Mouse (Mus musculus) midbrain, embryonic 16.5 days (tissue): ENCODE results near the gene Gm20388. TPM values are rescaled to one million over a fixed set of nuclear protein-coding genes. Genes with fewer than 3 reads are reported as not detected.
A peak's percentile ranks its signal among the peaks of the same experiment; 100 is the strongest.

Source experiments
- ATAC-seq: fragments of 200-750 bp; cut with Nextera tagmentation; 2 replicates; pipeline ENCODE4 v1.8.0; 2017; ENCODE audit warnings: moderate TSS enrichment
- H3K27ac ChIP-seq: fragments of 300-500 bp; sonication (generic); 2 replicates; pipeline ENCODE4 v1.5.1; 2014; ENCODE audit warnings: mild to moderate bottlenecking, low read length, mixed read lengths
- H3K27me3 ChIP-seq: fragments of 300-500 bp; sonication (generic); 2 replicates; pipeline ENCODE4 v1.6.1; 2014; ENCODE audit warnings: low read depth, low read length, mixed read lengths; ENCODE audit not compliant: control insufficient read depth, insufficient read depth
- H3K36me3 ChIP-seq: fragments of 300-500 bp; sonication (generic); 2 replicates; pipeline ENCODE4 v1.6.1; 2014; ENCODE audit warnings: mild to moderate bottlenecking, low read length, moderate library complexity, mixed read lengths; ENCODE audit not compliant: control insufficient read depth, insufficient read depth
- H3K4me1 ChIP-seq: fragments of 300-500 bp; sonication (generic); 2 replicates; pipeline ENCODE4 v1.6.1; 2014; ENCODE audit warnings: mild to moderate bottlenecking, low read length, mixed read lengths; ENCODE audit not compliant: control insufficient read depth, insufficient read depth
- H3K4me2 ChIP-seq: fragments of 300-500 bp; sonication (generic); 2 replicates; pipeline ENCODE4 v1.6.1; 2014; ENCODE audit warnings: mild to moderate bottlenecking, low read length, mixed read lengths
- H3K4me3 ChIP-seq: fragments of 300-500 bp; sonication (generic); 2 replicates; pipeline ENCODE4 v1.5.1; 2014; ENCODE audit warnings: low read depth, mild to moderate bottlenecking, low read length, moderate library complexity, mixed read lengths
- H3K9ac ChIP-seq: fragments of 300-500 bp; sonication (generic); 2 replicates; pipeline ENCODE4 v1.6.1; 2014; ENCODE audit warnings: low read depth, low read length, mixed read lengths
- H3K9me3 ChIP-seq: fragments of 300-500 bp; sonication (generic); replicated peaks from 2 replicates; pipeline ENCODE4 v1.6.1; 2014; ENCODE audit warnings: mild to moderate bottlenecking, low read length, mixed read lengths; ENCODE audit not compliant: control insufficient read depth, poor library complexity, severe bottlenecking
- whole genome bisulfite sequencing: fragments of 180-500 bp; shearing (Covaris S2); extraction: QIAGEN DNeasy Blood & Tissue Kit; methylation state at CpG from one replicate; pipeline ENCODE4 v1.1.7; 2014; 5-methylcytosine and 5-hydroxymethylcytosine counted together
- polyA plus RNA-seq: library from polyadenylated mRNA; unstranded; fragments of >200 nt; fragmentation: Nextera tagmentation; extraction: Ambion mirVana; gene quantifications from 2 replicates; pipeline ENCODE4 v1.2.1, GENCODE M21; 2015

The Gm20388 gene
- polyA plus RNA-seq, 1 experiment from 2014 or later, result 7.5 TPM

DNA sequence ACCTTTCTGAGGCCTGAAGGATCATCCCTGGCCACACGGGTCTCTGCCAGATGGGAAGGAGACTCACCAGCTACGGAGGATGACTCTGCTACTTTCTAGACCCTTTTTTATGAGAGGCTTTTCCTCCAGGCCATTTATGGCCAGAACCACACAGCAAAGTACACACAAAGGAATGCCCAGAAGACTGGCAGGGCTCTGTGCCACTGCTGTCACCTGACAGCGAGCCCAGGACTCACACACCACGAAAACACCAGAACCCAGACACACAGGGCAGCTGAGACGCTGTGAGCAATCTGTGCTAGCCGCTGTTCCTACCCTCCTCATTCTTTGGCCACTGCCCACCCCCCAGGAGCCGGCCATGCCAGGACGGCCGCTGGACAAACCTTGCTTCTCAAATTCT is 4465.1 kb downstream of the Gm20388 start:
- H3K9ac ChIP-seq, result no peak overlapping the region
- no peak overlapping the region for H3K4me2 ChIP-seq
- ATAC-seq, result no peak
- no peaks in the 10 kb centered on the region for H3K27me3 ChIP-seq
- H3K4me1 ChIP-seq, result no peaks in the 10 kb centered on the region
- no peak overlapping the region for H3K4me3 ChIP-seq
- 0 out of 2 replicates have a peak, but pooled peaks cover 2% of the 10 kb centered on the region for H3K36me3 ChIP-seq
- 86% methylated on average over 9 of the region's 9 CpGs for WGBS
- H3K27ac ChIP-seq, result no peak overlapping the region
- H3K9me3 ChIP-seq, result no peaks in the 10 kb centered on the region

DNA sequence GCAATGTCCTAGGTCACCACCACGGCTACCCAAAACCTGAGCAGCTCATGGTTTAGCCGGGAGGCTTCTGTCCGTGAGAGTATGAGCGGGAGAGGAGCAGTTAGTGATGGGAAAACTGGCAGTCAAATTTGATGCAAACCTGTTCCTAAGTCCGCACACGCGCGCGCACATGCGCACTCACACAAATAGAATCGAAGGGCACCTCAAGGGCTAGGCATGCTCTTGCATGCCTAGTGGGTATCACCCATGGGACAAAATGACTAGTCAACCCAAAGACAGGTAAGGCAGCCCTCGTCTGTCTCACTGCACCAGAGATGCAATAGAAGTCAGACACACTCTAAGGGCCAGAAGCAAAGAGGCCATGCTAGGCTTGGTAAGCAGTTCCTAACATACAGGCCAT is 4465.8 kb downstream of the Gm20388 start:
- Histone ChIP-seq H3K4me2 (no peak overlapping the region), H3K27me3 (no peaks in the 10 kb centered on the region), H3K4me1 (no peaks in the 10 kb centered on the region), H3K4me3 (no peak overlapping the region), H3K9ac (no peak overlapping the region), H3K27ac (no peak overlapping the region), H3K36me3 (0 out of 2 replicates have a peak, but pooled peaks cover 2% of the 10 kb centered on the region), H3K9me3 (no peaks in the 10 kb centered on the region)
- 93% methylated on average over 12 of the region's 12 CpGs for WGBS
- no peak for ATAC-seq

DNA sequence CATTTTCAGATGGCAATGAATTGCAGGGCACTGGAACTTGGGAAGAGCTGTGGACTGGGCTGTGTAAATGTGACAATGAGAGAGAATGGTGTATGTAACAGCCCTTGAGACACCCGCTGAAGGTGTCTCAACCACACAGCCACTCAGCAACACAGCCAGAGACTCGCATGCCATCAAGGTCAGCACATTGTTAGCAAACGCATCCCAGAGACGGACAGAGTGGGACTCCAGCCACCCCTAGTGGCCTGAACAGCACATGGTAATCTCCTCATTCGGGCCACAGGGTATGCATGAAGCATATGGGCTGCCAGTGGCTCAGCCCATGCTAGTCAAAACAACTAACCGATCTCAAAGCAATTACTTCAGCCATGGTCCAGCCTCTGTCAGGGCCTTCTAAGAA is 4468.6 kb downstream of the Gm20388 start:
- Histone ChIP-seq H3K4me3 (no peak overlapping the region), H3K27ac (no peak overlapping the region), H3K4me1 (peaks cover 6% of the 10 kb centered on the region; the same call in 1 of the 2 replicates), H3K36me3 (no peaks in the 10 kb centered on the region), H3K9ac (no peak overlapping the region), H3K27me3 (no peaks in the 10 kb centered on the region), H3K4me2 (no peak overlapping the region), H3K9me3 (no peaks in the 10 kb centered on the region)
- ATAC-seq, result no peak
- 64% methylated on average over 6 of the region's 6 CpGs for WGBS

DNA sequence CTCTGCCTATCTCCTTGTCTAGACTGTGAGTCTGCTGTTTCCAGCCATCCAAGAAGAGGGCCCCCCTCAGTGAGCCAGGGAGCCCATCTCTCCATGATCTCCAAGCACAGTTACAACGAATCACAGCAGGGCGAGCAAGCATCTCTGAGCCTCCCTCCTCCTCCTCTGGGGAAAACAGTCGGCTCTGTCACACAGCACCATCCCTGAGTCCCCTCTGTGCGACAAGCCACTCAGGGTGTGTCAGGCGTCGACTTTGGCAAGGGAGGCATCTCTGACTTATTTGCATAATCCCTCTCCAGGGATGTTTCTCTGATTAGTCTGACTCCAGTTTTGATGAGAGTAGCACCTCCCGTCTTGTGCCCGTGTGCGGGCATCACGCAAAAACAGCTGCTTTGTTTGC is 4471.6 kb downstream of the Gm20388 start:
- no peak overlapping the region for H3K4me3 ChIP-seq
- peaks cover 7% of the 10 kb centered on the region; the same call in 1 of the 2 replicates for H3K4me1 ChIP-seq
- ATAC-seq, result peak; percentile 53; the same call in 1 of the 2 replicates
- no peaks in the 10 kb centered on the region for H3K36me3 ChIP-seq
- H3K9me3 ChIP-seq, result no peaks in the 10 kb centered on the region
- H3K27ac ChIP-seq, result peak overlapping the region; percentile 42; the same call in 1 of the 2 replicates
- H3K27me3 ChIP-seq, result no peaks in the 10 kb centered on the region
- no peak overlapping the region; the same call in 1 of the 2 replicates for H3K4me2 ChIP-seq
- 11% methylated on average over 10 of the region's 10 CpGs for WGBS
- no peak overlapping the region; the same call in 1 of the 2 replicates for H3K9ac ChIP-seq

DNA sequence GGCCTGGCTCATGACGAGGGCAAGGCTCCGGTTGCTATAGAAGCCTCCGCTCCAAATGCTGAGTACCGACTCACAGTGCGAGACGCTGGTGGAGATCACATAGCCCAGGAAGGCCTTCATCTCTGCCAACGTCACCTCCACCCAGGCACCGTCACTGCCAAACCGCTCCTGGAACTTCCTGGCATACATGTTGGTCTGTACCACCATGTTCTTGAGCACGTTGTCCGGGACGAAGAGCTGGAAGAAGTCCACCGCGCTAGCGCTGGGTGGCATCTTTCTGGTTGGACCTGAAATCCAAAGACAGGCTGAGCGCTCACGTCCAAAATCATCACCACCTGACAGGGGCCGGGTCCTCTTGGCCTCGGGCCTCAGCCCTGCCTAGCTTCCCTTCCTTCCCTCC is 4473.7 kb downstream of the Gm20388 start:
- Histone ChIP-seq H3K4me2 (no peak overlapping the region), H3K9me3 (no peaks in the 10 kb centered on the region), H3K4me1 (peaks cover 7% of the 10 kb centered on the region; the same call in 1 of the 2 replicates), H3K27me3 (no peaks in the 10 kb centered on the region), H3K36me3 (0 out of 2 replicates have a peak, but pooled peaks cover 3% of the 10 kb centered on the region), H3K9ac (no peak overlapping the region), H3K27ac (no peak overlapping the region), H3K4me3 (no peak overlapping the region)
- ATAC-seq, result no peak
- 96% methylated on average over 19 of the region's 19 CpGs for WGBS

DNA sequence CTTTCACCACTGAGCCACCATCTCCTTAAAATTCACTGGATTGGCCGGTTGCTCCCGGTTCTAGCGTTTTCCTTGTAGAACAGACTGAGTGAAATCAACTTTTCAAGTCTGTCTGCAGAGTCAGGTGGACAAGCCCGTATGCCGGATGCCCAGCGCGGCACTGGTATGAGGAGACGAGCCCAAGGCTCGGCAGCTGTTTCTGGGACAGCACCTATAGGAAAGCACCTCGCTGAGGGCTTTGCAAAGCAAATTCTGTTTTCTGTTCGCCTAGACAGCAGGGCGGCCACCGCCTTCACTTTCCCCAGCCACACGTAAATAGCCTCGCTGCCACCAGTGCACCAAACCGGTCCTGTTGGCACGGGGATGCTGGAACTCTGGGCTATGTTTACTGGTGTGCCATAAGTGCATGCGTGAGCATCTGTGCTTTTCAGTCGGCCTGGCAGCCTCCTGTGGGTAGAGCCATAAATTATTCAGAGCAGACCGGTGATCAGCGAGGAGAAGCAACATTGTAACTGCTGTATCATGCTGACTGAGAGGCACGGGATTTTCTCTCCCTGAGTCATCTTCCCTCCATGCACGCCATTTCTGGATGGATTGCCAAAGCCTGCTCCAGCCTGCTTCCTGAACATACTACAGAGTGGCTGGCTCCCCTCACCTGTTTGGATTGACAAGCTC is 4475.7 kb downstream of the Gm20388 start:
- Histone ChIP-seq H3K4me1 (peaks cover 7% of the 10 kb centered on the region; the same call in 1 of the 2 replicates), H3K9ac (no peak overlapping the region), H3K27ac (no peak overlapping the region), H3K4me3 (no peak overlapping the region), H3K4me2 (no peak overlapping the region), H3K9me3 (no peaks in the 10 kb centered on the region), H3K27me3 (no peaks in the 10 kb centered on the region), H3K36me3 (0 out of 2 replicates have a peak, but pooled peaks cover 3% of the 10 kb centered on the region)
- no peak for ATAC-seq
- 76% methylated on average over 23 of the region's 23 CpGs for WGBS

DNA sequence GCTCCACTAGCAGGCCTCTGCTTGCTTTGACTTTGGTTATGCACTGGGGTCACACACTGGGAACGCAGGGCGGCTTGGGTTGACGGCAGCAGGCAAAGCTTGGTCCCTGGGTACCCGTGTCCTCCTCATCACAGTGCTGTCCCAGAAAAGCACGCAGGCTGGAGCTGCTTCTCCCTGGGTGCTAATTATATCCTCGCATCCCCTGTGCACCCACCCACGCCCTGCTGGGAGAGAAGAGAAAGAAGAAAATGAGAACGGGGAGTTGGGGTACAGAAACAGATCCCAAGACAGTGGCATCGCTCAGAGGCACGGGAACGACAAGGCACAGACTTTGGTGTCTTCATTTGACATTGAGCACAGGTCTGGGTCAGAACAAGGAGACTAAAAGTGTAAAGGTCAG is 4478.9 kb downstream of the Gm20388 start:
- no peaks in the 10 kb centered on the region for H3K9me3 ChIP-seq
- H3K4me2 ChIP-seq, result no peak overlapping the region
- H3K36me3 ChIP-seq, result 0 out of 2 replicates have a peak, but pooled peaks cover 3% of the 10 kb centered on the region
- no peak for ATAC-seq
- H3K4me1 ChIP-seq, result 0 out of 2 replicates have a peak, but pooled peaks cover 2% of the 10 kb centered on the region
- no peak overlapping the region for H3K27ac ChIP-seq
- H3K4me3 ChIP-seq, result no peak overlapping the region
- no peak overlapping the region for H3K9ac ChIP-seq
- WGBS, result 83% methylated on average over 11 of the region's 11 CpGs
- H3K27me3 ChIP-seq, result no peaks in the 10 kb centered on the region

DNA sequence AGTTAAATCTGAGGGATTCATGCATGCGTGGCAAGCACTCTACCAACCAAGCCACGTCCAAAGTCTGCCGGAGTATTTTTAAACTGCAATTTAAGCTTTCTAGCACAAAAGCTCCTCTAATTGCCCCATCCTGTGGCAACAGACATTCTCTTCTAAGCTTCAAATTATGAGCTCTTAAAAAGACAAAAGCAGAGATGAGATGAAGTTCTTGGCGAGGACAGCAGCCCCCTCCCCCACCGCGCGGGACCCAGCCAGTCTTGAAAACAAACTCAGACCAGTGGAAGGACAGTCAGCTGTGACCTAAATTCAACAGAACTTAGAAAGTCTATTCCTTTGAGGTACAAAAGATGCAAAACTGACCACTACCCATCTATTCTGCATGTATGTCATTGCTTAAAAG is 4480.6 kb downstream of the Gm20388 start:
- no peak overlapping the region for H3K9ac ChIP-seq
- no peak for ATAC-seq

DNA sequence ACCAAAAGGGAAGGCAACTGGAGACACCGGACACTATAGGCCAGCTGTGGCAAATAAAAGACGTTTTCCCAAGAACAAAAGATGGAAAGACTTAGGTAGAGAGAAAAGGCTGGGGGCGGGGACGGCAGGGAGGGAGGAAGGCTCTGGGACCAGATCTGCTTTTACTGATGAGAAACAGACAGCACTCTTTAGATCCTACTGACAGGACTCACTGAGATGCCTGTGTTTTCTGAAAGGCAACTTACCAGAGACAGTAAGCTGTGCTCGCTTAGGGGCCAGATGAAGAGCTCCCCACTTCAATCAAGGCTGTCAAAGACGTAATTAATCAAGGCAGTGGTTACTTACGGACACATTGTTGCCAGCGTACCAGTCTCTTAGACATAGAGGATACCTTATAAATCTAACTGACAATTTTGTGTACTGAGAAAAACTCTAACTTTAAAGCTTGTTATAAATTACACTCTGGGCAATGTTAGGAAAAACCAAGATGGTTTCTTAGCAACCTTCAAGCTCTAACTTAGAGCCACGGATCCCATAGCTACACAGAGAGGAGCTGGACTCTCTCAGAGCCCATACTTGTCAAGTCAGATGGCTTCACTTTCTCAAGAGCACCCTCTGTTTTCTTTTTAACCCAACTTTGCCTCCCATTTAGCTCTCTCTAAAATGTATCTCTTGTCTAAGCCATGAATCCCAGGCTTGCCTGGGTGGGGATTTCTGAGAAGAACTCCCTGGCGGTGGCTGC is 4481.8 kb downstream of the Gm20388 start:
- ATAC-seq, result no peak
- 58% methylated on average over 10 of the region's 10 CpGs for WGBS
- Histone ChIP-seq H3K4me1 (no peaks in the 10 kb centered on the region), H3K4me3 (no peak overlapping the region), H3K36me3 (0 out of 2 replicates have a peak, but pooled peaks cover 3% of the 10 kb centered on the region), H3K27me3 (no peaks in the 10 kb centered on the region), H3K9ac (no peak overlapping the region), H3K9me3 (no peaks in the 10 kb centered on the region), H3K4me2 (no peak overlapping the region), H3K27ac (no peak overlapping the region)

More for the DNA sequence above, 4480.6 kb downstream of the Gm20388 start:
- no peaks in the 10 kb centered on the region for H3K9me3 ChIP-seq
- H3K4me1 ChIP-seq, result 0 out of 2 replicates have a peak, but pooled peaks cover 2% of the 10 kb centered on the region
- WGBS, result 81% methylated on average over 7 of the region's 7 CpGs
- H3K27me3 ChIP-seq, result no peaks in the 10 kb centered on the region
- no peak overlapping the region for H3K27ac ChIP-seq
- no peak overlapping the region for H3K4me2 ChIP-seq
- H3K36me3 ChIP-seq, result 0 out of 2 replicates have a peak, but pooled peaks cover 3% of the 10 kb centered on the region
- no peak overlapping the region for H3K4me3 ChIP-seq
